ENCODE assay signal across 18 mouse cellular contexts in the genomic region with DNA sequence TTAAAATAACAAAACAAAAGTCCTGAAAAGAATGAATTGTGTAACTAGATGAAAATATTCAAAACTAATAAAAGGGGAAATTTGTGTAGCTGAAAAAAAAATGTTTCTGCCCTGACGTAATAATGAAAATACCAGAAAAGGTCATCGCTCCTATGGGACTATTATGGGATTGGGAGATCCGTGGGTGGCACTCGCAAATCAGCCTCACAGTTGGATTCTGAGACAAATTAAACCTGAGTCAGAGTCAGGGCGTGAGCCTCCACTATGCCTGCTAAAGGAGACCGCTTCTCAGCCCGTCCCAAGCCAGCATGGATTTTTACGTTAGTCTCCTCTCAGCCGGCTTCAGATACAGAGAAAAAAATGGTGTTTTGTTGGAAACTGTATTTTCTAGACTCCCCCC. TPM values are rescaled to one million over a fixed set of nuclear protein-coding genes. Genes with fewer than 3 reads are reported as not detected.
DNase-seq lines count a peak whose midpoint lies in the region; ATAC-seq and TF ChIP-seq lines count a peak whose summit lies in the region.
"Had no signal": no experiment of that assay in that cellular context is flagged by ENCODE, and none has a peak within 500 bp of the region (broad histone marks: within the 10 kb centered on the region; RNA-seq: fewer than 3 reads in every experiment).

No protein-coding gene starts in this region.

- H3K27me3 ChIP-seq in C2C12 (ENCODE audit: control insufficient read depth, insufficient read depth, insufficient read length) (no peaks in the 10 kb centered on the region), myocyte (ENCODE audit: control insufficient read depth, insufficient read depth, insufficient read length) (no peaks in the 10 kb centered on the region)
- H3K27me3 ChIP-seq in hindbrain, embryonic 13.5 days: no peaks in the 10 kb centered on the region
- H3K27me3 ChIP-seq in forebrain, embryonic 14.5 days (replicated peaks; ENCODE audit: control insufficient read depth, insufficient read depth, low read length): no peaks in the 10 kb centered on the region
- H3K27me3 ChIP-seq: embryonic facial prominence, embryonic 15.5 days; heart, embryonic 13.5 days; hindbrain, embryonic 12.5 days; intestine, embryonic 15.5 days; Patski had no signal

- H3ac ChIP-seq in C2C12 (ENCODE audit: control insufficient read depth, insufficient read length, low read depth): peak overlapping the region; percentile 18
- no peak overlapping the region for H3ac ChIP-seq in myocyte (ENCODE audit: control insufficient read depth, insufficient read length)

- no peak overlapping the region for H3K27ac ChIP-seq in hindbrain, embryonic 13.5 days
- H3K27ac ChIP-seq in forebrain, embryonic 14.5 days (ENCODE audit: low read depth, low read length): no peak overlapping the region
- H3K27ac ChIP-seq: embryonic facial prominence, embryonic 15.5 days; forebrain, embryonic 12.5 days; heart, adult 2 months; heart, embryonic 13.5 days; hindbrain, embryonic 12.5 days; hindbrain, postnatal 0 days; intestine, embryonic 15.5 days had no signal

- TF ChIP-seq CTCF in C2C12 (IDR thresholded peaks at IDR 0.05; ENCODE audit: control insufficient read depth, insufficient read depth, insufficient read length): no peak

- no peak for ATAC-seq in hindbrain, embryonic 13.5 days (ENCODE audit: low FRiP score)
- no peak for ATAC-seq in forebrain, embryonic 14.5 days
- ATAC-seq: activated CD4-positive, CD25-positive, alpha-beta regulatory T cell, adult 4 months; intestine, embryonic 15.5 days; Patski had no signal

- H3K36me3 ChIP-seq in C2C12 (ENCODE audit: control insufficient read depth, insufficient read depth) (no peaks in the 10 kb centered on the region), myocyte (ENCODE audit: control insufficient read depth, insufficient read depth) (no peaks in the 10 kb centered on the region)
- H3K36me3 ChIP-seq in hindbrain, embryonic 13.5 days: no peaks in the 10 kb centered on the region
- H3K36me3 ChIP-seq in forebrain, embryonic 14.5 days (ENCODE audit: control insufficient read depth, insufficient read depth, low read length): no peaks in the 10 kb centered on the region
- H3K36me3 ChIP-seq: embryonic facial prominence, embryonic 15.5 days; forebrain, embryonic 12.5 days; G1E; heart, embryonic 13.5 days; hindbrain, embryonic 12.5 days; intestine, embryonic 15.5 days had no signal

- intact Hi-C loops in heart, postnatal 36 days (cut with DNase I): loop anchor here (2.0 kb wide), 1 partner anchor 73 kb away; no protein-coding TSS in a partner anchor

- H3K9me3 ChIP-seq in hindbrain, embryonic 13.5 days: no peaks in the 10 kb centered on the region
- no peaks in the 10 kb centered on the region for H3K9me3 ChIP-seq in forebrain, embryonic 14.5 days (replicated peaks; ENCODE audit: control insufficient read depth, low read length)
- H3K9me3 ChIP-seq: embryonic facial prominence, embryonic 15.5 days; forebrain, embryonic 12.5 days; G1E; heart, embryonic 13.5 days; hindbrain, embryonic 12.5 days; intestine, embryonic 15.5 days had no signal

- no peaks in the 10 kb centered on the region for H3K79me3 ChIP-seq in C2C12 (ENCODE audit: low read depth)

- no peak overlapping the region for H3K4me3 ChIP-seq in C2C12 (ENCODE audit: insufficient read depth, poor library complexity, severe bottlenecking)
- no peak overlapping the region for H3K4me3 ChIP-seq in myocyte
- H3K4me3 ChIP-seq in hindbrain, embryonic 13.5 days: no peak overlapping the region
- no peak overlapping the region for H3K4me3 ChIP-seq in forebrain, embryonic 14.5 days (ENCODE audit: low read depth, low read length)
- H3K4me3 ChIP-seq: embryonic facial prominence, embryonic 15.5 days; forebrain, embryonic 12.5 days; heart, adult 2 months; heart, embryonic 13.5 days; hindbrain, embryonic 12.5 days; intestine, embryonic 15.5 days had no signal

- peaks cover 7% of the 10 kb centered on the region; the same call in 1 of the 2 replicates for H3K4me1 ChIP-seq in hindbrain, embryonic 13.5 days (replicated peaks)
- H3K4me1 ChIP-seq in forebrain, embryonic 14.5 days (ENCODE audit: control insufficient read depth, insufficient read depth, low read length): no peaks in the 10 kb centered on the region
- H3K4me1 ChIP-seq: forebrain, embryonic 12.5 days; hindbrain, embryonic 12.5 days; intestine, embryonic 15.5 days had no signal

- H3K9ac ChIP-seq in hindbrain, embryonic 13.5 days: no peak overlapping the region
- H3K9ac ChIP-seq in forebrain, embryonic 14.5 days (ENCODE audit: low read length): no peak overlapping the region
- H3K9ac ChIP-seq: embryonic facial prominence, embryonic 15.5 days; forebrain, embryonic 12.5 days; heart, embryonic 13.5 days; hindbrain, embryonic 12.5 days; intestine, embryonic 15.5 days had no signal

- no peak for TF ChIP-seq POLR2A in myocyte (IDR thresholded peaks at IDR 0.05; ENCODE audit: insufficient read length, low read depth)

- H3K4me2 ChIP-seq in myocyte (ENCODE audit: low read depth): peak overlapping the region; percentile 76
- no peak overlapping the region for H3K4me2 ChIP-seq in hindbrain, embryonic 13.5 days
- H3K4me2 ChIP-seq in forebrain, embryonic 14.5 days (ENCODE audit: low read length): no peak overlapping the region
- H3K4me2 ChIP-seq: embryonic facial prominence, embryonic 15.5 days; forebrain, embryonic 12.5 days; heart, embryonic 13.5 days; hindbrain, embryonic 12.5 days; intestine, embryonic 15.5 days had no signal

- no peaks in the 10 kb centered on the region for H3K79me2 ChIP-seq in C2C12 (ENCODE audit: control insufficient read depth, insufficient read depth)
- H3K79me2 ChIP-seq in myocyte (ENCODE audit: control insufficient read depth, insufficient read depth): no peaks in the 10 kb centered on the region

- 73% methylated on average over 9 of the region's 9 CpGs for WGBS in hindbrain, embryonic 13.5 days
- WGBS in forebrain, embryonic 14.5 days: 59% methylated on average over 9 of the region's 9 CpGs

- DNase-seq in heart, adult 11 months: peak; percentile 59
- no peak for DNase-seq in heart, postnatal 36 days
- DNase-seq in adipocyte (ENCODE audit: low spot score): peak; percentile 39
- DNase-seq in embryo, embryonic 11 days: no peak
- no peak for DNase-seq in forebrain, embryonic 14.5 days (ENCODE audit: low spot score)

TF ChIP-seq in C2C12, 6 proteins besides CTCF, POLR2A, EP300 and RAD21:
- peak; percentile 34 for TF ChIP-seq CEBPB (IDR thresholded peaks at IDR 0.05; ENCODE audit: low read depth)
- TF ChIP-seq USF1 (IDR thresholded peaks at IDR 0.05; ENCODE audit: low read depth): no peak

TF ChIP-seq in myocyte, 11 proteins besides CTCF, POLR2A, EP300 and RAD21:
- no peak for TF ChIP-seq USF1 (IDR thresholded peaks at IDR 0.05; ENCODE audit: low read depth)
- no peak for TF ChIP-seq MYOD1 (IDR thresholded peaks at IDR 0.05; ENCODE audit: control insufficient read depth in 1 of 3, insufficient read length in 2 of 3, low read depth in 2 of 3)
- no peak for TF ChIP-seq SRF (IDR thresholded peaks at IDR 0.05; ENCODE audit: control insufficient read depth, insufficient read length, low read depth)
- no peak for TF ChIP-seq TCF3 (IDR thresholded peaks at IDR 0.05; ENCODE audit: insufficient read length, low read depth)
- TF ChIP-seq CEBPB (IDR thresholded peaks at IDR 0.05; ENCODE audit: insufficient read depth, poor library complexity, severe bottlenecking): no peak
- no peak for TF ChIP-seq TCF12 (IDR thresholded peaks at IDR 0.05; ENCODE audit: insufficient read depth, poor library complexity, severe bottlenecking)
- TF ChIP-seq MAX (IDR thresholded peaks at IDR 0.05; ENCODE audit: low read depth): no peak
- no peak for TF ChIP-seq POLR2AphosphoS2 (IDR thresholded peaks at IDR 0.05; ENCODE audit: insufficient read length, low read depth)

RNA-seq across cellular contexts. Expression of gene Cycs, which starts 38.9 kb away (rescaled TPM):
- total RNA-seq in heart, postnatal 36 days (2021): 100 to 1,000 TPM; 168 to 176 TPM
- polyA plus RNA-seq in C2C12 (2012; fragmentation: generic; extraction: Trizol): 65.5 TPM
- polyA plus RNA-seq in myocyte (2012; fragmentation: generic; extraction: Trizol): 51.9 TPM
- polyA plus RNA-seq in hindbrain, embryonic 13.5 days (2015; fragmentation: Nextera tagmentation; extraction: Ambion mirVana): 73.5 and 76.4 TPM in 2 replicates
- 65.1 and 70.5 TPM in 2 replicates for polyA plus RNA-seq in forebrain, embryonic 14.5 days (2014; fragmentation: Nextera tagmentation; extraction: Ambion mirVana)

Comparison
In these comparisons a context has a peak if more than half of its experiments do, and no peak if none do; other contexts are left out.
1. DNase-seq: peak in heart, adult 11 months (single experiment) and adipocyte (single experiment); none in heart, postnatal 36 days (0 of 2), embryo, embryonic 11 days (single experiment) and forebrain, embryonic 14.5 days (single experiment).